Mouse (Mus musculus): ENCODE measurements at regions not wholly inside any gene's neighbourhood (a gene's known extent, or its start where the extent isn't known, plus 50 kb on each side); places are given as distances from the start of the nearest gene placed in this dataset.

DNA sequence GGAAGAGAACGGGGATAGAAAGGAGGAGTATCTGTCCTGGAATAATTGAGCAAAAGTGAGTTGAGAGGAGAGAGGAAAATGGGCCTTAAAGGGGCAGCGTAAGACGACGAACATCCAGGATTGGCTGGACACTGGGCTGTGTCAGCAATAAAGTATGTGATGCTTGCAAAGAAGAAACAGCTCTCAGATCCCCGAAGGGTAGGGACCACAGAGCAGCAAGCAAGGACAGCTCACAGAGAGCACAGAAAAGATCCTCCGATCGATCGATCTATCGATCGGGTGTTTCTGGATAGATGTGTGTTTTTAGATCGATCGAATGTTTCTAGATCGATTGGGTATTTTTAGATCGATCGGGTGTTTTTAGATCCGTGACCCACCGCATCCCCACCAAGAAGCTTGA, 50.3 kb upstream of the Cnih3 start:
- DNase-seq = no peak

All from cerebellum, postnatal 25 days (tissue).